Mouse (Mus musculus): ENCODE results near the gene Plekhg1.

Gene Plekhg1

DNA sequence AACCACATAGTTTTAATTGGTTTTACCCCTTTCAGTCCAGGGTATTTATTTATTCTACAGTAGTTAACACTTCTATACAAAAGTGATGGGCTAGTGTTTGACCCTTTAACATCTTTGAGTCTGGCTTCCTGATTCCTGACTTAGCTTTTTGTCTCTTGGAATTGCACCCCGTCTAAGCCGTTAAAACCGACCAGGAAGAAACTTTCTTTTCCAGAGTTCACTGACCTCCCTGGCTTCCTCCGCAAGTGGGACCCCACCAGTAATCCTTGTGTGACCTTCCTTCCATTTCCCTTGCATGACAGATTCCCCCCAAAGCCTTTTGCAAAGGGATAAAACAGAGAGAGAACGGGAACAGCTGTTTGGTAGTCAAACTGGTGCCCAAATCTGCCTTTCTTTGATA lies 1.6 kb downstream of the Plekhg1 start:
- DNase-seq (ENCODE audit: low read depth): no peak

DNA sequence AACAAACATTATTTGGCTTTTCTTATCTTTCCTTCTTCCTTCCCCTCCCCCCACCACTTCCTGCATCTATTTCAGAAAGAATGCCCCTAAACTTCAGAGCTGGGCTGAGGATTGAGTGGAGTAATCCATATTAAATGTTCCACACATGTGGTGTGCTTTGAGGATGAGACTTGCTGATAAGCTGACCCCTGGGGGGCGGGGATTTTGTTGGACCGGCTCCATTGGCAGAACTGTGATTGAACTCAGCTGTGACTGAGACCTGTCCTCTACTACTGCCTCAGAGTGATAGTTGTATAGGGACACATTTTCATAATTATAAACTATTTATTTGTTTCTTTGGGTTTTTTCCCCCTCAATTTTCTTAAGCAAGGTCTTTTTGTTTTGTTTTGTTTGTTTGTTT lies 2.9 kb downstream of the Plekhg1 start:
- DNase-seq (ENCODE audit: low read depth): no peak

DNA sequence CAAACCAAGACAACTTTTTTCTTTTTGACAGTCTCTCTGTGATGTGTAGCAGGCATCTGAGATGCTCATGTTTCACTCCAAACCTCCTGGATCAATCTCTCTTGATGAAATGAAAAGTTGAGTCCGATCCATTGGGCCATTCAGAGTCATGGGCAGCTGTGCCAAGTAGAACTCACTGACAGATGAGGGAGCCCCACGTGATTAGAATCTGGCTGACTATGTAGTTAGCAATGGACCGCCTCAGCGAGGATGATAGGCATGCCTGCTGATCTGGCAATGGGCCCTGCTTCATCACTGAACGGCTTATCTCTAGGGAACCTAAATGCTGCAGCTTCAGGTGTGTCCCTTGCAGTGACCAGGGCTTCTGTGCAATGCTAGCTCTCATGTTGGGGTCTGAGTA lies 3.7 kb downstream of the Plekhg1 start:
- DNase-seq (ENCODE audit: low read depth): no peak

- DNase-seq (ENCODE audit: low read depth): no peak
Observed at GRCm38 (mm10) chr10:3746794-3747518, 6.8 kb downstream of the Plekhg1 start.

DNA sequence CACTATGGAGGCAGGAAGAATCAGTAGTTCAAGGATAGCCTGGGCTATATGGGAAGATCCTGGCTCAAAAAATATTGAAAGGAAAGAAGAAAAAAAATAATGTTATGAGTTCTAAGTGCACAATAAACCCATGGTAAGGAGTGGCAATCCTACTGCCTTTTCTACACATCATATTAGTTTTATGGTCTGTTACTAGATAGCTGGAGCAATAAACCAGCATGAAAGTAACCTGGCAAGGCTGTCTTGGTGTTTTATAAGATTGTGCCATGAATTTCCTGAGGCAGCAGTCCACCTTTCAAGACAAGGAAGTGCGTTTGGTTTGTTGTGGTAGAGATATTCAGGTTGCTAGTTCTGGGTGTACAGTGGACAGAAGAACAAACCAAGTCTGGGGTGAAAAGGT lies 9.4 kb downstream of the Plekhg1 start:
- no peak for DNase-seq (ENCODE audit: low read depth)

DNA sequence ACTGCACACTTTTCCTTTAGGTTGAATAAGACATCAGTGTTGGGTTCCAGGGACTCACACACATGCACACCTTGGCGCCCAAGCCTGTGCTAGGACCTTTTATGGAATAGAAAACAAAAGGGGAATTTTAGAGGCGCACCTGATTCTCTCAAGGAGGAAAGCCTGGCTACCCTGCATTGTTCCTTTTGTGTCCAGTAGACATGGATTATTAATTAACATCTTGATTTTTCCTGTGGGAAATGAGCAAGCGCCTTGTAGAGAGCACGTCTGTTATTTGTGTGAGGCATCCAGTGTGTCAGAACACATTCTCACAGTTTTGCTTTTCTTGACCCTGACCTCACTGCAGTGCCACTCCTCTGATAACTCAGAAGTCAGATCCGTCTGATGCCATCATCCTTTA lies 21.8 kb downstream of the Plekhg1 start:
- no peak for DNase-seq (ENCODE audit: low read depth)

GRCm38 (mm10) chr10:3763199-3763598 lies 23.0 kb downstream of the Plekhg1 start:
- DNase-seq (ENCODE audit: low read depth): no peak

DNA sequence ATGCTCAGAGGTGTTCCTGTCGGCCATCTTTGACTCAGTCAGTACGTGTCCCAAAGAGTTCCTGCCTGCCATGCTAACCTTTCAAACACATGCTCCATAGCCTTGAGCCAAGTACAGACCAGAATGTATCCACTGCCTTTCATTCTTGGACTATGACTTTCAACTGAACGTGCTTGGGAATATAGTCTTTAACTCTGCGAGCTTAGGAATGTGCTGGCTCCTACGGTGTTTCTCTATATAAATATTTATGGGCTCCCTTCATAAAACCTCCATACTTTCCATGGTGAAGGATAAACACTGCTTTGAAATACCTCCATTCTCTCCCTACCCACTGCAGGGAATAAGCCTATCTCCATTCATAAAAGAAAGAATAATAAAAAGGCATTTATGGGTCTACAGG lies 29.0 kb downstream of the Plekhg1 start:
- no peak for DNase-seq (ENCODE audit: low read depth)

DNA sequence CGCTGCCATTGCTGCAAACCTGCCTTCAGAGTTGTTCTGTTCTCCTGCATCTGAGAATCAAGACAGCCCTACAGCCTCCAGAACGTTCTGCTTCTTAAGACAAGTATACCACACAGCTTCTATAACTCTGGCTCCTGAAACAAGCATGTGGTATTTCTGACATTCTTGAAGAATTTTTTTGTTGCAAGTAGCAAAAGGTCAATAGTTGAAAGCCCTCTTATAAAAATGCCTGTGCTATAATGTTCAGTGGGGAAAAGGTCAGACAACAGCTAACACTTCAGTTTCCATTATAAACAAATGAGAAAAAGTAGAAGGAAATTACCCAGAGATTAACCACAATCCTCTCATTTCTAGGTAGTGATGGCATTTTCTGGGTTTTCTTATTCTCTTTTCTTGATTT lies 34.2 kb downstream of the Plekhg1 start:
- no peak for DNase-seq (ENCODE audit: low read depth)

GRCm38 (mm10) chr10:3776761-3777160 lies 36.6 kb downstream of the Plekhg1 start:
- no peak for DNase-seq (ENCODE audit: low read depth)

DNA sequence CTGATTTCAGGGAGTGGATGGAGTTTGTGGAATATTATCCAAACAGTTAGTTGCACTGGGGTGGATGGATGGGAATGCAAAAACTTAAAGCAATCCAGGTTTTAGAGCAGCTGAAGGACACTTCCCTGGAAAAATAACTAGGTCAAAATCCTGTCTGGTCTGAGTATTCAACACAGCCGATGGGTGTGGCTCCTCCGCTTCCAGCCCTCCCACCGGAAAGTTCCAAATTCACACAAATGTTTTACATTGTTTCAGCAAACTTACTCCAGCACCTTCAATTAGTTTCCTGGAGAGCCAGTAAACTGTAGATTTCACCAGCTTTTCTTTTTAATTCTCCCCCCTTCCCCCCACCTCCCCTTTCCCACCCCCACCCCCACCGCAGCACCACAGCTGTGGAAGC lies 45.2 kb downstream of the Plekhg1 start:
- no peak for DNase-seq (ENCODE audit: low read depth)

- DNase-seq (ENCODE audit: low read depth): no peak
Observed at GRCm38 (mm10) chr10:3786531-3786930, 46.4 kb downstream of the Plekhg1 start.

DNA sequence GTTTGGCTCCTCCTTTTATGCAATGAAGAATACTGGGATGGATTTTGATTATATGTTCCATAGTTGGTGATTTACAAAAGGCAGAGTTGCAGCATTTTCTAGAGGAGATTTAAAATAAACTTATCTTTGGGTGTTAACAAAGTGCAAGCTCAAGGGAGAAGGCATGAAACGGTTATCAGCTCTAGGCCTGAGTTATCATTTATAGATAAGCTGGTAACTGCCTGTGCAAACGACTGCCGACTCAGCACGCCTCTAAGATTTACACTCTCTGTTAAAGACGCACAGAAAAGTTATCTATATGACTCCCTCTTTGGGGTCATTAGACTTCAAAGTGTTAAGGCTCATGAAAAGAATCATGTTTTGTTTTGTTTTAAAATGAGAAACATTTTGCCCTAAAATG lies 46.8 kb downstream of the Plekhg1 start:
- no peak for DNase-seq (ENCODE audit: low read depth)

DNA sequence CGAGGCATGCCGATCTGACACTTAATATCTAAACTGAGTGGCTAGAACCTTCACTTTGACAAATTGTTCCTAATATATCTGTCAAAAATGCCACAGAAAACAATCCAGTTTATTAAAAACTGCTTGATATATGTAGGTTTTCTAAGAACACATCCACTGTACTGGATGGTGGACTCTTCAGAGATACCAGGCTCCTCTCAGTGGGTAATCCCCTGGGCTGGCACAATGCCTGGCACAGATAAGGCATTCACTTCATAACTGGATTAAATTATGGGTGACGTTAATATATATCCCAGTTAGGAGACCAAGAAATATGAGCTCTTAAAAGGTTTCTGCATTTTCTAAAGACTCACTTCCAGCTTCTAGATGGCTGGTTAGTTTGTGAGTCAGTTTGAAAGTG lies 53.7 kb downstream of the Plekhg1 start:
- DNase-seq (ENCODE audit: low read depth): no peak

GRCm38 (mm10) chr10:3799455-3799854 lies 59.3 kb downstream of the Plekhg1 start:
- no peak for DNase-seq (ENCODE audit: low read depth)

DNA sequence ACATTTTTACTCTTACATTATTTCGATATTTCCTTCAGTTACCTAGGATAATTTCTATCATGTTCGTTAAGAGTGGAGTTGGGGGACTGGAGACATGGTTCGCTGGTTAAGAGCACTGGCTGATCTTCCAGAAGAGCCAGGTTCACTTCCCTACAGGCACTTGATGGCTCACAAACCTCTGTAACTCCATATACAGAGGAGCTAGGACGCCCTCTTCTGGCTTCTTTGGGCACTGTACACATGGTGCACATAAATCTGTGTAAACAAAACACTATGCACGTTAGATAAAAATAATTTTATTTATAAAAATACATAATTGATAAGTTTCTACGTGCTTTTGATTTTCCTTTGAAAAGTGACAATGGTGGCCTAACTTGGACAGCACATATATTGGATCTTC lies 61.1 kb downstream of the Plekhg1 start:
- DNase-seq (ENCODE audit: low read depth): no peak

DNA sequence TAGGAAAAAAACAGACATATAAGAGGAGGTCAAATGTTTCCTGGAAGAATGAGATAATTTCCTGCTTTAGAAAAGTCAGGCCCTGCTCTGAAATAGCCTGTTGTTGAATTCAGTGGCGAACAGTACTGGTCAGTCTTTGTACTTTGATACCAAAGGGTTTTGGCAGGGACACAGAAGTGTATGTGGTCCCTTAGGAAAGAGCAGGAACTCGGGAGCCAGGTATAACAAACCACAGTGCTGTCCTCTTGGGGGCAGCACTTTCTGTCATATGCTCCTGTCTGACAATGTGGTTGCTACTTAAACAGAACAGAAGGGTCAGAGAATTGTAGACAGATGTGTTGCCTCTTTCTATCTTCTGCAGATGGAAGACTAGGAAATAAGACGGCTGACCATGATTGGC lies 65.2 kb downstream of the Plekhg1 start:
- no peak for DNase-seq (ENCODE audit: low read depth)

- DNase-seq (ENCODE audit: low read depth): no peak
Observed at GRCm38 (mm10) chr10:3807980-3808379, 67.8 kb downstream of the Plekhg1 start.

GRCm38 (mm10) chr10:3810476-3811273 lies 70.5 kb downstream of the Plekhg1 start:
- DNase-seq (ENCODE audit: low read depth): no peak

DNA sequence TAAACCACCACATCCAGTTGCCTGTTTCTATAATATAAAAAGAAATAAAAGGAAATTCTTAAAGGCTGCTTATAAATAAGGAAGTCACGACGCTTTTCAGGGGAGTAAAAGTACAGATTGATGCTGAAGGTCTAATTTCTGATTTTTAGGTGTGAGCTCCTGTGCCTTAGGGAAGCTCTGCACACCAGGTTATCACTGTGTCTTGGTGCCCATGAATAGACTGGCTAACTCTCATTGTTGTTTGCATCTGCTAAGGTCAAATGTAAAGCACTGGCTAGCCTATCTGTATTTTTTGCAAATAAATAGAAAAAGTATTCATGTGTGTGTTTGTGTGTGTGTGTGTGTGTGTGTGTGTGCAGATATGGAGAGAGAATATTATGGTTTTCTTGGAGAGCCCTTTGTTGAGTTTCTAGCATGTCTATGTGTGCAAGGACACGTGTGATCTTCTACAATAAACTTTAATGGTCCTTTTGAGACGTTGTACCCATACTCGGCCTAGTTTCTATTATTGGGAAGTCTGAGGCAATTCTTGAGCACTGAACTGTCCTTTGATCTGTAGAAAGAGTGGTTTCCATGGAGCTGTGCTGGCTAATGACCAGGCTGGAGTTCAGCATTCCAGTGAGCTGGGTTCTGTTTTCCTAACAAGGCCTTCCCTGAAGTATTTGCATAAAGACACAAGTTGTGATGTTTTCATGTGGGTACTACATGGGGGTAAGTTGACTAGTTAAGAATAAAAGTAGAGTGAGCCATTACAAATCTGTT lies 79.0 kb downstream of the Plekhg1 start:
- no peak for DNase-seq (ENCODE audit: low read depth)

- DNase-seq (ENCODE audit: low read depth): no peak
Observed at GRCm38 (mm10) chr10:3823826-3824225, 83.7 kb downstream of the Plekhg1 start.

- no peak for DNase-seq (ENCODE audit: low read depth)
Observed at GRCm38 (mm10) chr10:3826043-3826442, 85.9 kb downstream of the Plekhg1 start.

GRCm38 (mm10) chr10:3827368-3827767 lies 87.2 kb downstream of the Plekhg1 start:
- no peak for DNase-seq (ENCODE audit: low read depth)
